Mouse (Mus musculus): ENCODE results near the gene Acad10.

DNA sequence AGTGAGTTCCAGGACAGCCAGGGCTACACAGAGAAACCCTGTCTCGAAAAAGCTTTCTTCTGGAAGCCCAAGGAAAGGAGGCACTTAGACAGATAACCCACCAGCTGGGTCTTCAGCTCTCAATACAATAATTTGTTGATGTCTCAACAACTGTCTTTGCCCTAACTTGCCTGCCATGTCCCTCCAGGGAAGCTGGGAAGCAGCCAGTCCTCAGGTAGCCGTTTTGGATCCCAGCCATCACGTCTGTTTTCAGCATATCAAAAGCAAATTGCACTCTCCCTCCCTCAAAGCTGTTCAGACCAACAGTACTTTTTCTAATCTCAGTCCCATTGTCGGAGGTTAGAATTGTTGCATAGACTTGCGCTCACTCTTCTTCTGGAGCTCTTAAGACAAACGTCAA, 3.8 kb upstream of the Acad10 start:
- no peak for TF ChIP-seq CTCF (IDR thresholded peaks at IDR 0.05; ENCODE audit: insufficient read depth, low read depth, low read length)
- no peak for TF ChIP-seq POLR2A (IDR thresholded peaks at IDR 0.05; ENCODE audit: insufficient read depth, low read depth, low read length)

All from olfactory bulb, adult 2 months (tissue).